Mouse (Mus musculus): ENCODE results near the gene Lce1g.
A peak's percentile ranks its signal among the peaks of the same experiment; 100 is the strongest.

Lce1g gene

DNA sequence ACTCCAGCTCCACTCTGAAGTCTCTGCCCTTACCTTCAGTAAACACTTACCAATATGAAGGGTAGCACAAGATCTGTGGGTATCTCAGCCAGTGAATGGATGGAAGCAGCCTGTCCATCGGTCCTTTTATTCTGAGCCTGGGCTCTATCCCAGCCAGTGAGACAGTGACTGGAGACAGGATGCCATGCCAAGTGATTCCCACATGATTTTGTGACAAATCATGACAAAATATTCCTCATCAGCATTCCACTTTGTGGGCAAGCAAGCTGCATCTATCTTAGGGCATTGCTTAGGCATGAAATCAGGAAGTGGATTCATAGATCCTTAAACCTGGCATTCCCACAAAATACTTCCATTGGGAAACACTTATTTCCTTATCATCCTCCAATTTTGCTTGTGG is at the start of gene Lce1g:
Gene Lce1g, minus strand, starts transcription at position 101 of the 400 bp plus-strand sequence.
- DNase-seq (ENCODE audit: low read depth), result no peak

DNA sequence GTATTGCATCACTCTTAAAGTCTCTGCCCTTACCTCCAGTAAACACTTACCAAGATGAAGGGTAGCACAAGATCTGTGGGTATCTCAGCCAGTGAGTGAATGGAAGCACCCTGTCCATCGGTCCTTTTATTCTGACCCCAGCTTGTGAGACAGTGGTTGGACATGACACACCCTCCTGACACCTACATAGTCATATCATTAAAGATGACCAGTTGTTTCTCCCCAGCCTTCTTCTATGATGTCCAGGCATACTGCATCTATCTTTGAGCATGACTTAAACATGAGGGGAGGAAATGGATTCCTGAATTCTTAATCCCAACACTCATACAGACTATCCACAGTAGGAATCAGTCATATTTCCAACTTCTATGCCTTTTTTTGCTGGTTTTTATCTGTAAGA is 38.3 kb upstream of the Lce1g start, which contains the start of gene Lce1j:
Gene Lce1j, minus strand, starts transcription at position 101 of the 400 bp plus-strand sequence.
- no peak for DNase-seq (ENCODE audit: low read depth)

DNA sequence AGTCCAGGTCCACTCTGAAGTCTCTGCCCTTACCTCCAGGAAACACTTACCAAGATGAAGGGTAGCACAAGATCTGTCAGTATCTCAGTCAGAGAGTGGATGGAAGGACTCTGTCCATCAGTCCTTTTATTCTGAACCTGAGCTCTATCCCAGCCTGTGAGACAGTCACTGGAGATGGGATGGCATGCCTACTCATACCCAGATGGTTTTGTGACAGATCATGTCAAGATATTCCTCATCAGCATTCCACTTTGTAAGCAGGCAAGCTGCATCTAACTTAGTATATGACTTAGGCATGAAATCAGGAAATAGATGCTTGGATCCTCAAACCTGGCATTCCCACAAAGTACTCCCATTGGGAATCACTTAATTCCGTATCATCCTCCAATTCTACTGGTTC is 26.7 kb upstream of the Lce1g start, which contains the start of gene Lce1i:
Gene Lce1i, minus strand, starts transcription at position 101 of the 400 bp plus-strand sequence.
- no peak for DNase-seq (ENCODE audit: low read depth)

DNA sequence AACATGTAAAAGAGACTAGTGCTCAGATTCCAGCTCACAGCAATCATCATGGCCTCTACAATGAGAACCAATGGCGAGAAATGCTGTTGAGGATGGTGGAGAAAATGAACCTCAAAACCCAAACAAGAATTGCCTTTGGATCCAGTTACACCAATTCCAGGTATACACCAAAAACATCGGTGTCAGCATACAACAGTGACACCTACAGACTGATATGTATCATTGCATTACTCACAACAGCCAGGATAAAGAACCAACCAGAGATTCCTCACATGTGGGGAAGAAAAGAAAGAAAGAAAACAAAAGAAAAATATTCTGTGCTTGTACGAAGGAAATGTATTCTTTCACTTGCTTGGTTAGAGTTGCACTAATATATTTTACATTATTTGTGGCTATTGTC is 19.4 kb upstream of the Lce1g start:
- peak; percentile 21 for DNase-seq (ENCODE audit: low read depth)

DNA sequence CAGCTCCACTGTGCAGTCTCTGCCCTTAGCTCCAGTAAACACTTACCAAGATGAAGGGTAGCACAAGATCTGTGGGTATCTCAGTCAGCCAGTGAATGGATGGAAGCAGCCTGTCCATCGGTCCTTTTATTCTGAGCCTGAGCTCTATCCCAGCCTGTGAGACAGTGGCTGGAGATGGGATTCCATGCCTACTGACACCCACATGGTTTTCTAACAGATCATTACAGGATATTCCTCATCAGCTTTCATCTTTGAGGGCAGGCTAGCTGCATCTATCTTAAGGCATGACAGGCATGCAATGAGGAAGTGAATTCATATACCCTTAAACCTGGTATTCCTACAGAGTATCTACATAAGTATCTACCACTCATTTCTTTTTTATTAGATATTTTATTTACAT is 12.8 kb upstream of the Lce1g start, which contains the start of gene Lce1h:
Gene Lce1h, minus strand, starts transcription at position 101 of the 400 bp plus-strand sequence.
- DNase-seq (ENCODE audit: low read depth), result no peak

DNA sequence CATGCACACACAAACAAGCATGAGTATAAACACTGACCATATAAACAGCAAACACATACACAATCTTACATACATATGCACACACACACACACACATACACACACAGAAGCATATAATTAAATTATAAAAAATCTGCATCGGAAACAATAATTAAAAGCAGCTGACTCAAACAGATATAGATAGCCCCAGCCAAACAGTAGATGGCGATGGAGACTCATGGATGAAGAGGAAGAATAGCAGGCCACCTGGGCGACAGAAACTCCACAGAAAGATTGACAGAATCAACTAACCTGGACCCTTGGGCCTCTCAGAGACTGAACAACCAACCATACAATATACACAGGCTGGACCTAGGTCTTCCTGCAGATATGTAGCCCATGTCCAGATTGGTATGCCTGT is 1.1 kb upstream of the Lce1g start:
- peak; percentile 10 for DNase-seq (ENCODE audit: low read depth)

DNA sequence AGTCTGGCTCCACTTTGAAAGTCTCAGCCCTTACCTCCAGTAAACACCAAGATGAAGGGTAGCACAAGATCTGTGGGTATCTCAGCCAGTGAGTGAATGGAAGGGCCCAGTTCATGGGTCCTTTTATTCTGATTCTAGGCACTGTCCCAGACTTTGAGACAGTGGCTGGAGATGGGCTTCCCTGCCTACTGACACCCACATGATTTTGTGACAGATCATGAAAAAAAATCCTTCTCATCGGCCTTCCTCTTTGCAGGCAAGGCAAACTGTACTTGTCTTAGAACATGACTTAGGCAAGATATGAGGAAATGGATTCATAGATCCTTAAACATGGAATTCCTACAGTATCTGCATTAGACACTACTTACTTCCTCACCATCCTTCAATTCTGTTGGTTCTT is 13.1 kb downstream of the Lce1g start, which contains the start of gene Gm38119:
Gene Gm38119, minus strand, starts transcription at position 101 of the 400 bp plus-strand sequence.
- DNase-seq (ENCODE audit: low read depth), result no peak

DNA sequence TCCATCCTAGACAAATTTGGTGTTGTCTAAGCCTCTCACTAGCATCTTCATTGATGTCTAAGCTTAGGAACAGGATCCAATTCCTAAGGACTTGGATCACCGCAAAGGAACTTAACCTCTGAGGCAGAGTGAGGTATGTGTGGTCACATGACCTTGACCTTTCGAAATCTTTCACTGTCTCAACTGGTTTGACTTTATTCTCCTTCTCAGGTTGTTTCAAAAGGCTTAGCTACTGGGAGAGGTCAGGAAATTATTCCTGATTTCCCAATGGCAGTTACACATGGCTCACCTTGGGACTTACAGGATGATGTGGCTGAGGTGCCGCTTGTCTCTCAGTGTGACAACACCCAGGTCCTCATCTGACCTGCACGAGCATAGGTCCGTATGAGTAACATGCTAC is 29.5 kb downstream of the Lce1g start:
- no peak for DNase-seq (ENCODE audit: low read depth)

DNA sequence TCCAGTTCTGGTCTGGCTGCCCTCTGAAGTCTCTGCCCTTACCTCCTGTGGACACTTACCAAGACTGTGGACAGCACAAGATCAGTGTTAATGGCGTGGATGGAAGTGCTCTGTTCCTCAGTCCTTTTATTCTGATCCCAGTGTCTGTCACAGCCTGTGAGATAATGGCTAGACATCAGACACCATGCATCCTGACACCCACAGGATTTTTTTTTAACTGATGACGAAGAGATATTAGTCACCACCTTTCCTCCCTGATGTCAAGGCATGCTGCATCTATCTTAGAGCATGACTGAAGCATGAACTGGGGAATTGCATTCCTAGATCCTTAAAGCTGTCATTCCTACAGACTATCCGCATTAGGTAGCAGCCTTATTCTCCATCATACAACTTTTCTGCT is 31.9 kb downstream of the Lce1g start, which contains the start of gene Lce1f:
Gene Lce1f, minus strand, starts transcription at position 101 of the 400 bp plus-strand sequence.
- no peak for DNase-seq (ENCODE audit: low read depth)

DNA sequence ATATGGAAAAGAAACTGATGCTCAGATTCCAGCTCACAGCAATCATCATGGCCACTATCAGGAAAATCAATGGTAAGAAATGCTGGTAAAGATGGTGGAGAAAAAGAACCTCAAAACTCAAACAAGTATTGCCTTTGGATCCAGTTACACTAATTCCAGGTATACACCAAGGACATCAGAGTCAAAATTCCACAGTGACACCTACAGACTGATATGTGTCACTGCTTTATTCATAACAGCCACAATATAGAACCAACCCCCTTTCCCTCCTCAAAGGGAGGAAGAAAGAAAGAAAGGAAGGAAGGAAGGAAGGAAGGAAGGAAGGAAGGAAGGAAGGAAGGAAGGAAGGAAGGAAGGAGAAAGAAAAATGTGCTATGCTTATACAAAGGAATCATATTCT is 37.0 kb downstream of the Lce1g start:
- DNase-seq (ENCODE audit: low read depth), result peak; percentile 4

DNA sequence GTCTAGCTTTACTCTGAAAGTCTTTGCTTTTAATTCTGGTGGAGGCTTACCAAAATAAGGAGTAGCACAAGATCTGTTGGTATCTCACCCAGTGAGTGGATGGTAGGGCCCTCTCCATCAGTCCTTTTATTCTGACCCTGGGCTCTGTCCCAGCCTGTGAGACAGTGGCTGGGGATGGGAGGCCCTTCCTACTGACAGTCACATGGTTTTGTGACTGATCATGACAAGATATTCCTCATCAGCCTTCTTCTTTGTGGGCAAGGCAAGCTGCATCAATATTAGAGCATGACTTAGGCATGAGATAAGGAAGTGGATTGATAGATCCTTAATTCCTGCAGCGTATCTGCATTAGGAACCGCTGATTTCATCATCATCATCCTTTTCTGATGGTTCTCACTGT is 43.2 kb downstream of the Lce1g start, which contains the start of gene Lce1e:
Gene Lce1e, minus strand, starts transcription at position 101 of the 400 bp plus-strand sequence.
- DNase-seq (ENCODE audit: low read depth), result no peak

Data from 416B (cell line).